Mouse (Mus musculus) kidney, adult 18-20 months (tissue): ENCODE data around the gene Ak2.

Source experiments
- DNase-seq: peaks from one replicate; pipeline ENCODE4 v3.0.0; 2021

Ak2 gene

GRCm38 (mm10) chr4:128991500-128992008 lies at the start of gene Ak2:
Gene Ak2, plus strand, starts transcription at chr4:128991958.
- DNase-seq, result no peak

GRCm38 (mm10) chr4:128942346-128942745 lies 49.4 kb upstream of the Ak2 start:
- no peak for DNase-seq

GRCm38 (mm10) chr4:128946736-128947135 lies 45.0 kb upstream of the Ak2 start:
- no peak for DNase-seq

GRCm38 (mm10) chr4:128947326-128947933 lies 44.3 kb upstream of the Ak2 start:
- DNase-seq, result no peak

GRCm38 (mm10) chr4:128948137-128948674 lies 43.6 kb upstream of the Ak2 start:
- peak; percentile 53 for DNase-seq

GRCm38 (mm10) chr4:128949470-128950005 lies 42.2 kb upstream of the Ak2 start:
- DNase-seq, result peak; percentile 26

- DNase-seq, result peak; percentile 63
Observed at GRCm38 (mm10) chr4:128950461-128950860, 41.3 kb upstream of the Ak2 start.

- no peak for DNase-seq
Observed at GRCm38 (mm10) chr4:128953851-128954250, 37.9 kb upstream of the Ak2 start.

GRCm38 (mm10) chr4:128957155-128957911 lies 34.4 kb upstream of the Ak2 start:
- DNase-seq, result peak; percentile 67

GRCm38 (mm10) chr4:128958156-128958555 lies 33.6 kb upstream of the Ak2 start:
- DNase-seq, result peak; percentile 23

- no peak for DNase-seq
Observed at GRCm38 (mm10) chr4:128958849-128959248, 32.9 kb upstream of the Ak2 start.

GRCm38 (mm10) chr4:128959676-128960075 lies 32.1 kb upstream of the Ak2 start:
- no peak for DNase-seq

- no peak for DNase-seq
Observed at GRCm38 (mm10) chr4:128961301-128962028, 30.3 kb upstream of the Ak2 start.

GRCm38 (mm10) chr4:128962029-128962925 lies 29.5 kb upstream of the Ak2 start, which contains the start of gene Azin2:
Gene Azin2, minus strand, starts transcription at chr4:128962442.
- DNase-seq, result peak; percentile 94

GRCm38 (mm10) chr4:128962926-128963290 lies 28.9 kb upstream of the Ak2 start:
- no peak for DNase-seq

- no peak for DNase-seq
Observed at GRCm38 (mm10) chr4:128966751-128967150, 25.0 kb upstream of the Ak2 start.

- no peak for DNase-seq
Observed at GRCm38 (mm10) chr4:128969081-128969480, 22.7 kb upstream of the Ak2 start.

GRCm38 (mm10) chr4:128969607-128970416 lies 21.9 kb upstream of the Ak2 start:
- no peak for DNase-seq

- DNase-seq, result no peak
Observed at GRCm38 (mm10) chr4:128970417-128970807, 21.3 kb upstream of the Ak2 start.

- DNase-seq, result peak; percentile 83
Observed at GRCm38 (mm10) chr4:128971065-128971694, 20.6 kb upstream of the Ak2 start.

- no peak for DNase-seq
Observed at GRCm38 (mm10) chr4:128974677-128975076, 17.1 kb upstream of the Ak2 start.
